Mouse (Mus musculus) heart, embryonic 14.5 days (tissue): ENCODE data around the gene Ccdc169. TPM values are rescaled to one million over a fixed set of nuclear protein-coding genes. Genes with fewer than 3 reads are reported as not detected.

Experiments
- ATAC-seq: fragments of 200-750 bp; cut with Nextera tagmentation; 2 replicates; pipeline ENCODE4 v1.8.0; 2017; ENCODE audit warnings: low read depth, moderate TSS enrichment; ENCODE audit not compliant: insufficient number of reproducible peaks, insufficient read depth, low FRiP score
- H3K27ac ChIP-seq, 2 experiments: fragments of 200-500 bp in 1 of 2; fragments of 300-500 bp in 1 of 2; sonication (generic) in 1 of 2; replicated peaks in 1 of 2; 2 replicates each; pipeline ENCODE4 v1.5.1; 2012 to 2014; ENCODE audit warnings: low read depth in 2 of 2, low read length in 2 of 2, control low read depth in 1 of 2, mild to moderate bottlenecking in 1 of 2, mixed read lengths in 1 of 2; ENCODE audit not compliant: control insufficient read depth in 1 of 2, insufficient read depth in 1 of 2
- H3K27me3 ChIP-seq: fragments of 300-500 bp; sonication (generic); 2 replicates; pipeline ENCODE4 v1.6.1; 2014; ENCODE audit warnings: mild to moderate bottlenecking, low read length, control low read depth; ENCODE audit not compliant: control insufficient read depth, insufficient read depth
- H3K36me3 ChIP-seq: fragments of 300-500 bp; sonication (generic); 2 replicates; pipeline ENCODE4 v1.6.1; 2014; ENCODE audit warnings: mild to moderate bottlenecking, control low read depth, low read length, mixed read lengths; ENCODE audit not compliant: control insufficient read depth, insufficient read depth
- H3K4me1 ChIP-seq, 2 experiments: fragments of 200-500 bp in 1 of 2; fragments of 300-500 bp in 1 of 2; sonication (generic) in 1 of 2; 2 replicates each; pipeline ENCODE4 v1.6.1; 2012 to 2014; ENCODE audit warnings: low read length in 2 of 2, control low read depth in 1 of 2, mixed read lengths in 1 of 2; ENCODE audit not compliant: control insufficient read depth in 2 of 2, insufficient read depth in 2 of 2
- H3K4me2 ChIP-seq: fragments of 300-500 bp; sonication (generic); 2 replicates; pipeline ENCODE4 v1.6.1; 2014; ENCODE audit warnings: mild to moderate bottlenecking, low read length
- H3K4me3 ChIP-seq, 2 experiments: fragments of 200-500 bp in 1 of 2; fragments of 300-500 bp in 1 of 2; sonication (generic) in 1 of 2; 2 replicates each; pipeline ENCODE4 v1.5.1; 2012 to 2014; ENCODE audit warnings: low read length in 2 of 2, mild to moderate bottlenecking in 2 of 2, control low read depth in 1 of 2, low read depth in 1 of 2, moderate library complexity in 1 of 2; ENCODE audit not compliant: control insufficient read depth in 1 of 2, insufficient read depth in 1 of 2
- H3K9ac ChIP-seq: fragments of 300-500 bp; sonication (generic); 2 replicates; pipeline ENCODE4 v1.6.1; 2014; ENCODE audit warnings: mild to moderate bottlenecking, low read length
- H3K9me3 ChIP-seq: fragments of 300-500 bp; sonication (generic); 2 replicates; pipeline ENCODE4 v1.6.1; 2016; ENCODE audit warnings: low read length, control low read depth; ENCODE audit not compliant: control insufficient read depth
- WGBS: fragments of 180-500 bp; shearing (Covaris S2); extraction: QIAGEN DNeasy Blood & Tissue Kit; methylation state at CpG from one replicate; pipeline ENCODE4 v1.1.7; 2014; 5-methylcytosine and 5-hydroxymethylcytosine counted together
- polyA plus RNA-seq: library from polyadenylated mRNA; unstranded; fragments of >200 nt; fragmentation: Nextera tagmentation; extraction: Ambion mirVana; gene quantifications from 2 replicates; pipeline ENCODE4 v1.2.1, GENCODE M21; 2014

Ccdc169 gene
- polyA plus RNA-seq, 1 experiment from 2014 or later, result not detected

- no peak overlapping the region for H3K4me2 ChIP-seq
- no peaks in the 10 kb centered on the region for H3K27me3 ChIP-seq
- H3K27ac ChIP-seq, result no peak overlapping the region
- H3K9me3 ChIP-seq, result no peaks in the 10 kb centered on the region
- no peak for ATAC-seq
- no peaks in the 10 kb centered on the region for H3K36me3 ChIP-seq
- H3K4me1 ChIP-seq, result no peaks in the 10 kb centered on the region
- 49% methylated on average over 3 of the region's 3 CpGs for WGBS
- no peak overlapping the region for H3K9ac ChIP-seq
- H3K4me3 ChIP-seq, result no peak overlapping the region
Observed at GRCm38 (mm10) chr3:55148091-55148490, 11.0 kb downstream of the Ccdc169 start.

DNA sequence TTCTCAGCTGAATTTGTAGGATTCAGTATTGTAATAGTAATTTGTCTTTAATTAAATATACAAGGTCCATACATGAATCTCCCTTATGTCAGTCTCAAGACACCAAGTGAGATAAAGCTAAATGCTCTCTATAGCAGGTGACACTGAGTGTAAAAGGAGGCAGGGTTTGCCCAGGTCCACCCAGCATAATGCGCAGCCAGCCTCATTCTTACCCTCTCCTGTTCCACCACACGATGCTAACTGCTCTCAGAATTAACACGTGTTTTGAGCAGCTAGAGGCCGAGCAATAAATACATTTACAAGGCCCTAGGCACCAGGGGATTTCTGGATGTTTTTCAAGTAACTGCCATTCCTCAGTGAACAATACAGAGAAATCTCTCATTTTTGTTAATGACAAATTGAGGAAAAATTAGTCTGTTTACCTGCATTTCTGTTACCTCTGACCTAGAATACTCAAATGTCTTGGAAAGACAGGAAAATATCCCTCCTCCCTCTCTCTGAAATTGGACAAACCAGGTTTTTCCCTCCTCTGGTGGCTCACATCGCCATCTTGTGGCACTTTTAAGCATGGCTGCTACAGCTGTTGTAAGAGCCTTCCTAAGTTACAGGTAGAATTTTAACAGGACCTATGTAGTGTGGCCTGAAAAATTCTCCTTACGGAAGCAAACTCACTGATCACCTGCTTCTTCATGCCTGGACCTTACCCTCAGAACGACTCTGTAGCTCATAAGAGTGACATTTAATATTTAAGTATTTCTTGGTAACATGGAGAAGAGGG, 14.7 kb downstream of the Ccdc169 start:
- H3K9me3 ChIP-seq, result no peaks in the 10 kb centered on the region
- no peaks in the 10 kb centered on the region; a peak in 1 of 4 replicates for H3K4me1 ChIP-seq
- H3K4me2 ChIP-seq, result no peak overlapping the region
- H3K4me3 ChIP-seq, result no peak overlapping the region
- H3K27ac ChIP-seq, result no peak overlapping the region
- H3K36me3 ChIP-seq, result no peaks in the 10 kb centered on the region
- no peak overlapping the region for H3K9ac ChIP-seq
- 42% methylated on average over 7 of the region's 7 CpGs for WGBS
- ATAC-seq, result no peak
- no peaks in the 10 kb centered on the region for H3K27me3 ChIP-seq

DNA sequence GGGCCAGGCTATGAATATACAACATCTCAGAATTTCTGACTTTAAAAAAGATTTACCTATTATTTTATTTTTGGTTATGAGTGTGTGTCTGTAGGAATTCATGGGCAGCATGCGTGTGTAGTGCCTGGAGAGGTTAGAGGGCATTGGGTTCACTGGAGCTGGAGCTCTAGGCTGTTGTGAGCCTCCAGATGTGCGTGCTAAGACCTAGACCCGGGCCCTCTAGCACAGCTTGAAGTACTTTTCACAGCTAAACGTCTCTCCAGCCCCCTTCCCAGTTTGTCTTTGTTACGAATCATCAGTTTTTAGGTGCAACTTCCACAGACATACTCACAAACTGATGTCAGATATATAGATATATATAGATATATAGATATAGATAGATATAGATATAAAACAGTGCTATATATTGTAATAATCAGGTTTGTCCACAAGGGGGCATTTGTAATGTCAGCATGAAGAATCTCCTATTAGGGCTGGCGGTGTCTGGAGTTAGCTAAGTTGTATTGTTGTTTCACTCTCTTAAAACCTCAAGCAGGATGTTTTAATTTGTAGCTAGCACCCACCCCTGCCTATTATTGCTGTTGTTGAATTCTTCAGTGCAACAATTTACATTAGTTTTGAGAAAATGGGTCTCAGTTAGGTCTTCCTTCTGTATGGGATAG, 15.7 kb downstream of the Ccdc169 start:
- no peaks in the 10 kb centered on the region for H3K9me3 ChIP-seq
- no peaks in the 10 kb centered on the region; a peak in 1 of 4 replicates for H3K4me1 ChIP-seq
- ATAC-seq, result no peak
- WGBS, result 64% methylated on average over 6 of the region's 6 CpGs
- no peak overlapping the region for H3K27ac ChIP-seq
- no peaks in the 10 kb centered on the region for H3K36me3 ChIP-seq
- H3K4me3 ChIP-seq, result no peak overlapping the region
- no peak overlapping the region for H3K4me2 ChIP-seq
- H3K27me3 ChIP-seq, result no peaks in the 10 kb centered on the region
- H3K9ac ChIP-seq, result no peak overlapping the region

- Histone ChIP-seq H3K9me3 (no peaks in the 10 kb centered on the region), H3K4me1 (no peaks in the 10 kb centered on the region; a peak in 1 of 4 replicates), H3K36me3 (no peaks in the 10 kb centered on the region), H3K9ac (no peak overlapping the region), H3K4me2 (no peak overlapping the region), H3K27ac (no peak overlapping the region), H3K27me3 (no peaks in the 10 kb centered on the region), H3K4me3 (no peak overlapping the region)
- 74% methylated on average over 7 of the region's 7 CpGs for WGBS
- no peak for ATAC-seq
Observed at GRCm38 (mm10) chr3:55154163-55154562, 17.0 kb downstream of the Ccdc169 start.

- Histone ChIP-seq H3K9me3 (no peaks in the 10 kb centered on the region), H3K4me1 (no peaks in the 10 kb centered on the region; a peak in 1 of 4 replicates), H3K9ac (no peak overlapping the region), H3K4me3 (no peak overlapping the region), H3K36me3 (no peaks in the 10 kb centered on the region), H3K27ac (no peak overlapping the region), H3K4me2 (no peak overlapping the region), H3K27me3 (no peaks in the 10 kb centered on the region)
- 70% methylated on average over 5 of the region's 5 CpGs for WGBS
- no peak for ATAC-seq
Observed at GRCm38 (mm10) chr3:55157413-55157812, 20.3 kb downstream of the Ccdc169 start.

DNA sequence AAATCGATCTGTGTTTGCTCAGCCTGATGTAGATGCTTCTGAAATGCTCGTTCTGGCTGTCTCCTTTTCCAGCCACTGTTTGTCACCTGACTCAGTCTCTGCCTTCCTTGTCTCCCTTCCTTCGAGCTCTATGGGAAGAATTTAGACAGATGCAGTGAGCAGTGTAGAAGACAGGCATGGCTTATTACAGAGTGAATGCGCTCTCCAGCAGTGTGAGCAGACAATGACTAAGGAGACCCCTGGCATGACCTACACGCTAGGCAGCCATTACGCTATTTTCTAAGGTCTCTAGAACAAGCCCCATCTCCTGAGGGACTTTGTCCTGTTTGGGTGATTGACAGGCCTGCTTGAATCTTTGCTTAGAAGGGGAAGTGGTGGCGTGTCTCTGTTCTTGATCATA, 24.0 kb downstream of the Ccdc169 start:
- Histone ChIP-seq H3K4me2 (no peak overlapping the region), H3K9ac (no peak overlapping the region), H3K9me3 (no peaks in the 10 kb centered on the region), H3K4me1 (no peaks in the 10 kb centered on the region), H3K27me3 (no peaks in the 10 kb centered on the region), H3K4me3 (no peak overlapping the region), H3K27ac (no peak overlapping the region), H3K36me3 (no peaks in the 10 kb centered on the region)
- no peak for ATAC-seq
- 73% methylated on average over 7 of the region's 7 CpGs for WGBS

DNA sequence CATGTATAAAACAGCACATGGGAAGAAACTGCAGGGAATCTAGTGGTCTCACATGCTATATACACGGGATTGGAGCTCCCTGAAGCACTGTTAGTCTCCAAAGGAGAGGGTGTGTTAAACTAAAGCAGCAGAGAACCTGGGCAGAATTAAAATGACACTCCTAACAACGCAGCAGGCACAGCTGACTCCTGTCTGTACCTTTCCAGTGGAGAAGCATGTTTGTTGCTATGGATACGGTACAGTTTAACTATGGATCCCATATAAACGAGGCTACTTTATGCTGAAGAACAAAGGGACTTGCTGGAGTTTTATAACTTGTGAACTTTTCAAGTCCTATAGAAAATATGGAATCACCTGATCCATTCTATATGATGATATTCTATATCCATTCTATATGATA, 26.4 kb downstream of the Ccdc169 start:
- Histone ChIP-seq H3K9me3 (no peaks in the 10 kb centered on the region), H3K36me3 (no peaks in the 10 kb centered on the region), H3K27me3 (no peaks in the 10 kb centered on the region), H3K4me2 (no peak overlapping the region), H3K4me1 (no peaks in the 10 kb centered on the region), H3K4me3 (no peak overlapping the region), H3K9ac (no peak overlapping the region), H3K27ac (no peak overlapping the region)
- 79% methylated on average over 4 of the region's 4 CpGs for WGBS
- no peak for ATAC-seq
